Mouse (Mus musculus) C2C12 (cell line): ENCODE results near the gene Ift46. TPM values are rescaled to one million over a fixed set of nuclear protein-coding genes. Genes with fewer than 3 reads are reported as not detected.

ENCODE experiments used
- H3K27me3 ChIP-seq: one replicate; pipeline ENCODE4 v1.6.1; 2011; ENCODE audit not compliant: control insufficient read depth, insufficient read depth, insufficient read length
- H3K36me3 ChIP-seq: one replicate; pipeline ENCODE4 v1.6.1; 2011; ENCODE audit not compliant: control insufficient read depth, insufficient read depth
- H3K4me3 ChIP-seq: one replicate; pipeline ENCODE4 v1.5.1; 2011; ENCODE audit warnings: mild to moderate bottlenecking, control low read depth; ENCODE audit not compliant: poor library complexity, insufficient read depth, severe bottlenecking
- H3K79me2 ChIP-seq: one replicate; pipeline ENCODE4 v1.6.1; 2011; ENCODE audit not compliant: control insufficient read depth, insufficient read depth
- H3K79me3 ChIP-seq: one replicate; pipeline ENCODE4 v1.6.1; 2011; ENCODE audit warnings: low read depth, control low read depth
- H3ac ChIP-seq: one replicate; pipeline ENCODE3; 2011; ENCODE audit warnings: low read depth; ENCODE audit not compliant: control insufficient read depth, insufficient read length
- CEBPB ChIP-seq: IDR thresholded peaks from one replicate; pipeline ENCODE4 v1.6.1; 2011; ENCODE audit warnings: low read depth, mild to moderate bottlenecking, control low read depth, moderate library complexity
- CTCF ChIP-seq: IDR thresholded peaks from one replicate; pipeline ENCODE4 v1.5.1; 2011; ENCODE audit not compliant: control insufficient read depth, insufficient read depth, insufficient read length
- FOSL1 ChIP-seq: IDR thresholded peaks from one replicate; pipeline ENCODE4 v1.8.0; 2011; ENCODE audit warnings: mild to moderate bottlenecking, low read length; ENCODE audit not compliant: poor library complexity, insufficient read depth, severe bottlenecking
- MAX ChIP-seq: IDR thresholded peaks from one replicate; pipeline ENCODE4 v1.6.1; 2011; ENCODE audit warnings: mild to moderate bottlenecking, control low read depth
- MYOD1 ChIP-seq: IDR thresholded peaks from one replicate; pipeline ENCODE4 v1.6.1; 2011; ENCODE audit warnings: low read depth; ENCODE audit not compliant: control insufficient read depth, insufficient read length
- MYOG ChIP-seq: IDR thresholded peaks from one replicate; pipeline ENCODE4 v1.6.1; 2011; ENCODE audit not compliant: control insufficient read depth, insufficient read length; ENCODE audit errors: extremely low read depth
- USF1 ChIP-seq: IDR thresholded peaks from one replicate; pipeline ENCODE4 v1.6.1; 2011; ENCODE audit warnings: low read depth, mild to moderate bottlenecking, control low read depth, moderate library complexity
- polyA plus RNA-seq: library from polyadenylated mRNA; unstranded; fragments of >200 nt; fragmentation: generic; extraction: Trizol; gene quantifications from one replicate; pipeline ENCODE4 v1.2.1, GENCODE M21; 2012; ENCODE audit warnings: missing spikeins

Gene Ift46
- polyA plus RNA-seq, 1 experiment = 76.1 TPM

DNA sequence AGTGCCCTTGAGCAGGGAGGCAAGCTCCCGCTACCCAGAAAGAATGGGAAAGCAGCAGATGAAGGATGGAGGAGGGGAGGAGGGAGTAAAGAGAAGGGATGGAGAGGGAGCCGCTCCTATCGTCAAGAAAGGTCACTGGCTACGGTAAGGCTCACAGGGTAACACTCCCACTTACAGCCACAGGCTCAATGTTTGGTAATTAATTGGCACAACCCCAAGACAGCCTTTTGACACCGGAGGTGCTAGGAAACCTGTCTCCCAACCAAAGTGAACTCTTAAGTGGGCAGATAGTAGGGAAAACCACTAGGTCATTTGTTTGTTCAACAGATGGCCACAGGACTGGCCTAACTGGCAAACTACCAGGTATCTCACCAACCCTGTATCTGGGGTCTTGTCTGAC lies 39.4 kb downstream of the Ift46 start:
- Histone ChIP-seq H3K4me3 (no peak overlapping the region), H3K36me3 (peaks cover 72% of the 10 kb centered on the region), H3K79me2 (no peaks in the 10 kb centered on the region), H3K79me3 (no peaks in the 10 kb centered on the region), H3K27me3 (no peaks in the 10 kb centered on the region), H3ac (no peak overlapping the region)
- TF ChIP-seq FOSL1 (no peak), USF1 (no peak), CEBPB (no peak)

DNA sequence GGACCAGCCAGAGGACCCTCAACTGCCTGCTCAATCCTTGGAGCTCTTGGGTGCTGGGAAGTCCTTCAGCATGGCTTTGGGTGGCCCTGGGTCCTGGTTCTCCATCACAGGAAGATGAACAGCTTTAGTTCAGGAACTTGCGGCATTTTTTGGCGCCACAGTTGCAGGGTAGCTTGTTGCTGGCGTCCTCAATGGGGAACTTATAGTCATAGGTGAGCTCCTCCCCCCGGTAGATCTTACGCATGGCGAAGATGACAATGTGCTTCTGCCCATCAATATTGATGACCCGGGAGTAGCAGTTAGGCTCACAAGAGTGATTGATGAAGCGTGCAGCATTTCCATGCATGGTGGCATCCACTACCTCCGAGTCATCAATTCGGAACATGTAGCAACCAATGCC lies 40.1 kb downstream of the Ift46 start:
- TF ChIP-seq CTCF (no peak), FOSL1 (no peak), MYOD1 (no peak), CEBPB (no peak), USF1 (no peak), MYOG (no peak)
- Histone ChIP-seq H3K27me3 (no peaks in the 10 kb centered on the region), H3K36me3 (peaks cover 78% of the 10 kb centered on the region), H3K4me3 (no peak overlapping the region), H3K79me2 (no peaks in the 10 kb centered on the region), H3ac (no peak overlapping the region), H3K79me3 (no peaks in the 10 kb centered on the region)

DNA sequence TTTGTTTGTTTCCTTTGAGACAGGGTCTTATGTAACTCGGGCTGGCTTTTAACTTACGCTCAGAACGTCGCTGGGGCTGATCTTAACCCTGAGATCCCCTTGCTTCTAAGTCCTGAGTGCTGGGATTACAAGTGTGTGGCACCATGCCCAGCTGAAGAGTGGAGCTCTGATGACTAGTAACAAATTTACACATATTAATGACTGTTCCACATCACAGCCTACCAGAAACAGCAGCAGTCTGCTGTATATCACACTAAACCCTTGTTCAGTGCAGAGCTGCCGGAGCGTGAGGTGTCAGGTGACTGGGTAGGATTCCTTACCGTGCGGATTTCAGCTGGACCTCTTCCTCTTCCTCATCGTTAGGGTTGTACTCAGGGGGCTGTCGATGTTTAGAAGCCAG lies 42.6 kb downstream of the Ift46 start:
- TF ChIP-seq FOSL1 (no peak), MAX (no peak), MYOG (no peak), USF1 (no peak), MYOD1 (no peak), CEBPB (no peak), CTCF (no peak)
- no peaks in the 10 kb centered on the region for H3K79me2 ChIP-seq
- H3ac ChIP-seq = no peak overlapping the region
- H3K27me3 ChIP-seq = no peaks in the 10 kb centered on the region
- H3K36me3 ChIP-seq = peaks cover 94% of the 10 kb centered on the region
- H3K79me3 ChIP-seq = no peaks in the 10 kb centered on the region
- no peak overlapping the region for H3K4me3 ChIP-seq

DNA sequence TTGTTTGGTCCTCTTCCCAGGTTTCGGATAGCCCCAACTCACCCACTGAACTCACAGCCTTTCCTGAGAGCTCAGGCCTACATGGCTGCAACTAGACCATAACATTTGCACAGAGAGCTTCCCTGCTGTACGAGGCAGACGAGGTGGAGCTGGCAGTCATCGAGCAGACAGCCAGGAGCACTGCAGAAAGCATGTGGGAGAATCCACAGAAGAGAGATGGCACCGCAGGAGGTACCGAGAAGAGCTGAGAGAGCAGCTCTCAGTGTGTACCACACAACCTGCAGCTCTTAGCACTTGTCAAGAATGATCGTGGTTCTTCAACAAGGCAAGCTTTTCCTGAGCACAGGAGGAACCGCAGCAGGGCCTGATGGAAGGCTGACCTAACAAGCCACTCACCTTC lies 46.5 kb downstream of the Ift46 start:
- peaks cover 93% of the 10 kb centered on the region for H3K36me3 ChIP-seq

DNA sequence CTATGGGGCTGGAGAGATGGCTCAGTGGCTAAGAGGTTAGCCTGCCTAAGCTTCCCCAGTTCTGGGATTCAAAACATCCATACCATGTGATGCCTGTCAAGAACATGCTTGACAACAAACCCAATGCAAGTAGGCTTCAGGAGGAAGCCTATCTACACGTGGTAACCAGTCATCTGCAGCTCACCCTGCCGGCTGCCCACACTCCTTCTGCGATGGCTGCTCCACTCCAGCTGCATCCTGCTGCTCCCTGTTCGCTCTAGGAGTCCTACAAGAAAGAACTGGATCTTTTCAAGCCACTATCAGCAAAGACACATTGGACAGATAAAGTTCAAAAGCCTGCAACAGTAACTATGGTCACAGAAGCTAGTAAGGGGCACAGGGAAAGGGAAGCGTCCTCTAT lies 49.8 kb downstream of the Ift46 start:
- H3K79me2 ChIP-seq = no peaks in the 10 kb centered on the region
- H3ac ChIP-seq = no peak overlapping the region
- H3K4me3 ChIP-seq = no peak overlapping the region
- no peaks in the 10 kb centered on the region for H3K79me3 ChIP-seq
- no peaks in the 10 kb centered on the region for H3K27me3 ChIP-seq
- H3K36me3 ChIP-seq = peaks cover 94% of the 10 kb centered on the region
- no peak for TF ChIP-seq CTCF
- no peak for TF ChIP-seq USF1
- TF ChIP-seq MAX = no peak
- no peak for TF ChIP-seq CEBPB
- TF ChIP-seq FOSL1 = no peak
- no peak for TF ChIP-seq MYOD1
- TF ChIP-seq MYOG = no peak

More for the DNA sequence above, 46.5 kb downstream of the Ift46 start:
- H3K79me2 ChIP-seq = no peaks in the 10 kb centered on the region
- H3ac ChIP-seq = no peak overlapping the region
- no peaks in the 10 kb centered on the region for H3K79me3 ChIP-seq
- H3K4me3 ChIP-seq = no peak overlapping the region
- TF ChIP-seq CTCF = no peak
- TF ChIP-seq CEBPB = no peak
- no peak for TF ChIP-seq MAX
- TF ChIP-seq USF1 = no peak
- TF ChIP-seq MYOG = no peak
- no peak for TF ChIP-seq MYOD1
- no peak for TF ChIP-seq FOSL1
- no peaks in the 10 kb centered on the region for H3K27me3 ChIP-seq

DNA sequence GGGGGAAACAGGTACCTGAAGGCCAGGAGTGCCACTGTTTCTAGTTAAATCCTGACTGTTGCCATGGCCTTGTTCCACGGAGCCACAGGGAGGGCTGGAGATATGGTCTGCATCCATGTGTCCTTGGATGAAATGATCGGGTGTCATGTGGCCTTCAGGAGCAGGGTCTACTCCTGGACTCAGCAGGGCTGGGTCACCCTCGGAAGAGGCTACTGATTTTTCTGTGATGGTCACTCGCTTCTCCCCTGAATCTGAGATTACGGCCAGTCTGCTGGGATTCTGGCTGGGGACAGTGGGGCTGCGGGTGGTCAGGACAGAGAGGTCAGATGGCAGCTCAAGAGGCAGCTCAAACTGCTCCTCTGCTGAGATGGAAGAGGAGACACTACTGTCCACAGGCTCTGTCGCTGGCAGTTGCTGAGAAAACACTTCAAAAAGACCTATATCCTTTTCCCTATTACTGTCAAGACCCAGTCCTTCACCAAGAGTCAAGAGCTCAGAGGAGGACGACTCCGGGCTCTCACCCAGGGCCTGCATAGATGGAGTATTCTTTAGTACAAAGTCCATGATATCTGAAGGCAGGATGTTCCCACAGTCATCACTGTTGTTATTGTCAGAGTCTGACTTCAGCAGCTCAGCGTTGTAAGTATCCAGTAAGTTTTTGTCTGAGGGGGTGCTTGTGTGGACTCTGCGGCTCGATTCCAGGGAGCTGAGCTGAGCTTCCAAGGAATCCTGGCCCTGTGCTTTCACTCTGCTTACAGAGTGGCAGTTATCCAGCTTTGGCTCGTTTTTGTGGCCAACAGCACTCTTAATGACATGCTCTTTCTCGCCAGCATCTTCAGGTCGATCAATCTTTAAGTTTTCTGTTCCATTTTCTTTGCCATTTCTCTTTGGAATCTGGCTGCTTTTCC lies 52.5 kb downstream of the Ift46 start:
- TF ChIP-seq MYOG (no peak), CEBPB (no peak), USF1 (no peak), MYOD1 (no peak), MAX (no peak), CTCF (no peak), FOSL1 (no peak)
- H3K79me3 ChIP-seq = no peaks in the 10 kb centered on the region
- H3K36me3 ChIP-seq = peaks cover 96% of the 10 kb centered on the region
- H3ac ChIP-seq = no peak overlapping the region
- no peaks in the 10 kb centered on the region for H3K27me3 ChIP-seq
- H3K4me3 ChIP-seq = no peak overlapping the region
- no peaks in the 10 kb centered on the region for H3K79me2 ChIP-seq
